Mouse (Mus musculus): ENCODE measurements around the gene Repin1. TPM values are rescaled to one million over a fixed set of nuclear protein-coding genes. Genes with fewer than 3 reads are reported as not detected.

Gene Repin1
- polyA plus RNA-seq, 1 experiment from 2014 or later, result 13.2 TPM

DNA sequence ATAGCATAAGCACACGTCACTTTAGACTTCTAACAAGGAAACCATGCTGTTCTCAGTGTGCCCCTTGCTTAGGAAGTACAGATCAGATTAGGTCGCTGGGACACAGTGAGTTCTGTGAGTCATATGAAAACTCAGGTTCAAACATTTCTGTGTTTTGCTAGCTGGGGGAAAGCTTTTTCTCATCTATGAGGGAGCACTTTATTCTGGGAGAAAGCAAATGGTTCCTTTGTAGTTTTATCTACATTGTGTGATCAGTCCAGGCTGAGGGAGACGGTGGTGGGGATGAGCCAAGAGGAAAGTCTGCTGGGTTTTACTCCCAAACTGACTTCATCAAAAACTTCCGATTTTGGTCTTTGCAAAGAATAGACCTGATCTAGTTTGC is 52.6 kb downstream of the Repin1 start:
- Histone ChIP-seq H3K4me2 (no peak overlapping the region), H3K4me1 (0 out of 2 replicates have a peak, but pooled peaks cover 3% of the 10 kb centered on the region), H3K36me3 (no peaks in the 10 kb centered on the region), H3K27me3 (replicated peaks) (no peaks in the 10 kb centered on the region), H3K9ac (no peak overlapping the region), H3K9me3 (replicated peaks) (no peaks in the 10 kb centered on the region), H3K27ac (no peak overlapping the region), H3K4me3 (no peak overlapping the region)
- WGBS (ENCODE audit: insufficient replicate concordance), result 48% methylated on average over 4 of the region's 4 CpGs
- no peak for ATAC-seq

DNA sequence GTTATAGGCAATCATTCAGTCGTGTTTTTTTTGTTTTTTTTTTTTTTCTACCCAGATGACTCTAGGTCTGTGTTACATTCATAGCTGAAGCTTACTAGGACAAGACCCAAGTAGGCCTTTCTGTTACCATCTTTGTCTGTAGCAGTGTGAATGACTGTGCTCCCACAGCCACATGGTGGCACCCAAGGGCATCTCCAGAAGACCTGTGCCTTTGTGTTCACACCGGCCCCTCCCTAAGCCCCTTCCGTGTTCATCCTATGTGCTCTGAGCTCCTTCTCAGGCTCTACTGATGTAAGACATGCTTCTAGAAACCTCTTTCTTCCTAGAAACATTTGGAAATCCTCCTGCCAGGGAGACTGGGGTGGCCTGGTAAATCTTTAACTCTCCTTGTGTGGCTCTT is 53.3 kb downstream of the Repin1 start, which contains the start of gene Gimap8:
Gimap8 (plus strand) TSS at position 240 of the 400 bp plus-strand sequence.
- H3K9ac ChIP-seq, result no peak within 1 kb of the TSS
- H3K9me3 ChIP-seq (replicated peaks), result no peaks in the 10 kb centered on the region
- H3K36me3 ChIP-seq, result no peaks in the 10 kb centered on the region
- ATAC-seq, result no peak
- no peaks in the 10 kb centered on the region for H3K27me3 ChIP-seq (replicated peaks)
- no peak within 1 kb of the TSS for H3K4me3 ChIP-seq
- no peak within 1 kb of the TSS for H3K27ac ChIP-seq
- 0 out of 2 replicates have a peak, but pooled peaks cover 3% of the 10 kb centered on the region for H3K4me1 ChIP-seq
- 21% methylated on average over 3 of the region's 3 CpGs for WGBS (ENCODE audit: insufficient replicate concordance)
- peak within 1 kb of the TSS; percentile 13; the same call in 1 of the 2 replicates for H3K4me2 ChIP-seq

DNA sequence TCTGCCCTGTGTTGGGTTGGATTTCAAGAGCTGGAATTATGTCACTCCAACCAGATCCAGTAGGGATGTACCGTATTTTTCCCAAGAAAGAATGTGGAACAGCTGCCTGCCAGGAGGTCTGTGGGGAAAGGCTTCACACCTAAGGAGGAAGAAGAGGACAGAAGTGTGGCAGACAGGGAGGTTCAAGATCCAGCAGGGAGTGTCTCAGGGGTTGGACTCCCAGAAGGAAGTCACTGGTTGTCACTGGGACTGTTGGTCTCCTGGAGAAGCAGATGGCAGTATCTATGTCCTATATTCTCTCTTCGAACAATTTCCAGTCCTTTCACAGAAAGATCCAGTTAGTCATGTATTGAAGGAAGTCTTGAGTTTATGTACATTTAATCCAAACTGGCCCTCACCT is 53.9 kb downstream of the Repin1 start:
- ATAC-seq, result no peak
- H3K9me3 ChIP-seq (replicated peaks), result no peaks in the 10 kb centered on the region
- 0 out of 2 replicates have a peak, but pooled peaks cover 3% of the 10 kb centered on the region for H3K4me1 ChIP-seq
- no peaks in the 10 kb centered on the region for H3K27me3 ChIP-seq (replicated peaks)
- no peak overlapping the region for H3K27ac ChIP-seq
- H3K9ac ChIP-seq, result no peak overlapping the region
- no peaks in the 10 kb centered on the region for H3K36me3 ChIP-seq
- 56% methylated on average over 2 of the region's 2 CpGs for WGBS (ENCODE audit: insufficient replicate concordance)
- H3K4me2 ChIP-seq, result peak overlapping the region; percentile 13; the same call in 1 of the 2 replicates
- H3K4me3 ChIP-seq, result no peak overlapping the region

Other genes with a start within 250 kb of the Repin1 start
- gene Krba1, start 198.3 kb upstream of the Repin1 start, polyA plus RNA-seq (2016; fragmentation: Nextera tagmentation; extraction: Ambion mirVana), result 3.9 and 4.1 TPM in 2 replicates
- 2.9 and 3.9 TPM in 2 replicates for gene Zfp467, start 148.1 kb upstream of the Repin1 start, polyA plus RNA-seq (2016; fragmentation: Nextera tagmentation; extraction: Ambion mirVana)
- 0.04 TPM in 1 of 2 replicates, not detected in the other for gene Sspo, start 145.7 kb upstream of the Repin1 start, polyA plus RNA-seq (2016; fragmentation: Nextera tagmentation; extraction: Ambion mirVana)
- 1.8 and 2.3 TPM in 2 replicates for gene Atp6v0e2, start 56.3 kb upstream of the Repin1 start, polyA plus RNA-seq (2016; fragmentation: Nextera tagmentation; extraction: Ambion mirVana)
- 1.6 and 3.1 TPM in 2 replicates for gene Lrrc61, start 39.1 kb upstream of the Repin1 start, polyA plus RNA-seq (2016; fragmentation: Nextera tagmentation; extraction: Ambion mirVana)
- 6.1 and 6.8 TPM in 2 replicates for gene Rarres2, start 21.1 kb upstream of the Repin1 start, polyA plus RNA-seq (2016; fragmentation: Nextera tagmentation; extraction: Ambion mirVana)
- 0.44 TPM in 1 of 2 replicates, not detected in the other for gene Gm45021, start 4.3 kb upstream of the Repin1 start, polyA plus RNA-seq (2016; fragmentation: Nextera tagmentation; extraction: Ambion mirVana)
- gene Gm44965, start 58 bp downstream of the Repin1 start, polyA plus RNA-seq (2016; fragmentation: Nextera tagmentation; extraction: Ambion mirVana), result not detected in 2 replicates
- 2.0 and 2.2 TPM in 2 replicates for gene Zfp775, start 8.2 kb downstream of the Repin1 start, polyA plus RNA-seq (2016; fragmentation: Nextera tagmentation; extraction: Ambion mirVana)
- gene AI854703, start 32.9 kb downstream of the Repin1 start, polyA plus RNA-seq (2016; fragmentation: Nextera tagmentation; extraction: Ambion mirVana), result 0.30 and 0.50 TPM in 2 replicates
- 0.93 and 1.0 TPM in 2 replicates for gene Gimap8, start 53.4 kb downstream of the Repin1 start, polyA plus RNA-seq (2016; fragmentation: Nextera tagmentation; extraction: Ambion mirVana)
- 11.4 and 12.9 TPM in 2 replicates for gene Gimap9, start 82.2 kb downstream of the Repin1 start, polyA plus RNA-seq (2016; fragmentation: Nextera tagmentation; extraction: Ambion mirVana)
- 15.7 and 15.9 TPM in 2 replicates for gene Gimap4, start 90.7 kb downstream of the Repin1 start, polyA plus RNA-seq (2016; fragmentation: Nextera tagmentation; extraction: Ambion mirVana)
- 11.7 and 12.7 TPM in 2 replicates for gene Gimap6, start 114.3 kb downstream of the Repin1 start, polyA plus RNA-seq (2016; fragmentation: Nextera tagmentation; extraction: Ambion mirVana)
- 0.75 and 1.2 TPM in 2 replicates for gene Gm28053, start 124.7 kb downstream of the Repin1 start, polyA plus RNA-seq (2016; fragmentation: Nextera tagmentation; extraction: Ambion mirVana)
- gene Gimap7, start 124.7 kb downstream of the Repin1 start, polyA plus RNA-seq (2016; fragmentation: Nextera tagmentation; extraction: Ambion mirVana), result 0.10 and 0.18 TPM in 2 replicates
- gene Gimap1, start 145.2 kb downstream of the Repin1 start, polyA plus RNA-seq (2016; fragmentation: Nextera tagmentation; extraction: Ambion mirVana), result 10.9 and 11.9 TPM in 2 replicates
- gene Gimap5, start 152.3 kb downstream of the Repin1 start, polyA plus RNA-seq (2016; fragmentation: Nextera tagmentation; extraction: Ambion mirVana), result 3.0 and 3.7 TPM in 2 replicates
- gene Gimap3, start 177.0 kb downstream of the Repin1 start, polyA plus RNA-seq (2016; fragmentation: Nextera tagmentation; extraction: Ambion mirVana), result not detected in 2 replicates
- gene Tmem176a, start 247.0 kb downstream of the Repin1 start, polyA plus RNA-seq (2016; fragmentation: Nextera tagmentation; extraction: Ambion mirVana), result 48.3 and 53.2 TPM in 2 replicates
- gene Tmem176b, start 247.6 kb downstream of the Repin1 start, polyA plus RNA-seq (2016; fragmentation: Nextera tagmentation; extraction: Ambion mirVana), result 92.9 and 93.2 TPM in 2 replicates

All from liver, embryonic 12.5 days (tissue).